ENCODE assay signal across 25 mouse cellular contexts in genomic region chr5:111740384-111741275, GRCm38 (mm10). TPM values are rescaled to one million over a fixed set of nuclear protein-coding genes. Genes with fewer than 3 reads are reported as not detected.
DNase-seq lines count a peak whose midpoint lies in the region; ATAC-seq and TF ChIP-seq lines count a peak whose summit lies in the region.
"Had no signal": no experiment of that assay in that cellular context is flagged by ENCODE, and none has a peak within 500 bp of the region (broad histone marks: within the 10 kb centered on the region; RNA-seq: fewer than 3 reads in every experiment).

No protein-coding gene starts in this region.

- no peaks in the 10 kb centered on the region for H3K9me3 ChIP-seq in heart, postnatal 0 days (replicated peaks; ENCODE audit: control insufficient read depth, low read length)
- no peaks in the 10 kb centered on the region for H3K9me3 ChIP-seq in hindbrain, embryonic 11.5 days (ENCODE audit: control insufficient read depth, low read length)
- 0 out of 2 replicates have a peak, but pooled peaks cover 2% of the 10 kb centered on the region for H3K9me3 ChIP-seq in midbrain, embryonic 12.5 days
- H3K9me3 ChIP-seq: intestine, embryonic 15.5 days had no signal

- H3K27ac ChIP-seq in heart, postnatal 0 days (ENCODE audit: low read depth): no peak overlapping the region
- H3K27ac ChIP-seq in hindbrain, embryonic 11.5 days (ENCODE audit: low read depth, low read length): no peak overlapping the region
- H3K27ac ChIP-seq in midbrain, embryonic 12.5 days (replicated peaks): 0 out of 2 replicates have a peak overlapping the region, but pooled peaks have one; percentile 8
- H3K27ac ChIP-seq in thymus, adult 2 months (ENCODE audit: control insufficient read depth, insufficient read depth, low read length): no peak overlapping the region
- H3K27ac ChIP-seq: intestine, embryonic 15.5 days had no signal

- H3K9ac ChIP-seq in heart, postnatal 0 days (replicated peaks; ENCODE audit: low read depth, low read length): no peak overlapping the region
- H3K9ac ChIP-seq in hindbrain, embryonic 11.5 days (ENCODE audit: low read depth, low read length): no peak overlapping the region
- H3K9ac ChIP-seq in midbrain, embryonic 12.5 days (replicated peaks): 0 out of 2 replicates have a peak overlapping the region, but pooled peaks have one; percentile 11
- H3K9ac ChIP-seq: intestine, embryonic 15.5 days had no signal

- no peak for TF ChIP-seq CTCF in heart, postnatal 0 days (IDR thresholded peaks at IDR 0.05; ENCODE audit: low read depth)
- no peak for TF ChIP-seq CTCF in thymus, adult 2 months (IDR thresholded peaks at IDR 0.05; ENCODE audit: borderline replicate concordance, control insufficient read depth, extremely low read depth, insufficient read depth, low read length, poor library complexity)

- H3K27me3 ChIP-seq in heart, postnatal 0 days (ENCODE audit: control insufficient read depth, insufficient read depth, low read length): 0 out of 2 replicates have a peak, but pooled peaks cover 14% of the 10 kb centered on the region
- H3K27me3 ChIP-seq in hindbrain, embryonic 11.5 days (ENCODE audit: control insufficient read depth, insufficient read depth, low read length): no peaks in the 10 kb centered on the region
- peaks cover 81% of the 10 kb centered on the region for H3K27me3 ChIP-seq in midbrain, embryonic 12.5 days
- H3K27me3 ChIP-seq in thymus, adult 2 months (ENCODE audit: control insufficient read depth, insufficient read depth, low read length): no peaks in the 10 kb centered on the region
- H3K27me3 ChIP-seq: CH12.LX had no signal

- no peak overlapping the region for H3K4me3 ChIP-seq in heart, postnatal 0 days (ENCODE audit: low read depth, low read length)
- H3K4me3 ChIP-seq in hindbrain, embryonic 11.5 days (ENCODE audit: low read depth, low read length): no peak overlapping the region
- no peak overlapping the region for H3K4me3 ChIP-seq in midbrain, embryonic 12.5 days
- H3K4me3 ChIP-seq in thymus, adult 2 months (ENCODE audit: control insufficient read depth, insufficient read depth, low read length): no peak overlapping the region
- H3K4me3 ChIP-seq: erythroblast, embryonic 14.5 days; intestine, embryonic 15.5 days had no signal

- H3K36me3 ChIP-seq in heart, postnatal 0 days (replicated peaks; ENCODE audit: control insufficient read depth, insufficient read depth, low read length): no peaks in the 10 kb centered on the region
- H3K36me3 ChIP-seq in hindbrain, embryonic 11.5 days (ENCODE audit: control insufficient read depth, insufficient read depth, low read length): no peaks in the 10 kb centered on the region
- 0 out of 2 replicates have a peak, but pooled peaks cover 3% of the 10 kb centered on the region for H3K36me3 ChIP-seq in midbrain, embryonic 12.5 days
- H3K36me3 ChIP-seq in thymus, adult 2 months (ENCODE audit: control insufficient read depth, insufficient read depth, low read length): no peaks in the 10 kb centered on the region
- H3K36me3 ChIP-seq: intestine, embryonic 15.5 days had no signal

- ATAC-seq in heart, postnatal 0 days (ENCODE audit: insufficient read depth, low read depth): peak; percentile 17; the same call in 1 of the 2 replicates
- ATAC-seq in hindbrain, embryonic 11.5 days (ENCODE audit: low FRiP score): peak; percentile 57; the same call in 1 of the 2 replicates
- peak; percentile 52; the same call in 1 of the 2 replicates for ATAC-seq in midbrain, embryonic 12.5 days (ENCODE audit: low FRiP score, low read depth)
- ATAC-seq: intestine, embryonic 15.5 days; Patski had no signal

- no peak for DNase-seq in heart, postnatal 0 days (ENCODE audit: low spot score)
- DNase-seq in heart, postnatal 4 days: no peak
- no peak for DNase-seq in hindbrain, embryonic 11.5 days (ENCODE audit: low spot score)
- DNase-seq in ovary, postnatal 36 days (ENCODE audit: low spot score): no peak
- DNase-seq in lung, postnatal 25 days (ENCODE audit: low spot score): no peak
- no peak for DNase-seq in thymus, adult 2 months
- no peak for DNase-seq in urinary bladder, postnatal 4 days (ENCODE audit: low spot score in 2 of 2)
- DNase-seq: adrenal gland, postnatal 36 days; cerebellum, adult 9-11 months; heart, adult 11 months; kidney, postnatal 10 days; liver; lung, adult 2 months had no signal

- TF ChIP-seq EP300 in heart, postnatal 0 days (IDR thresholded peaks at IDR 0.05; ENCODE audit: low read depth): no peak

- H3K4me1 ChIP-seq in heart, postnatal 0 days (ENCODE audit: control insufficient read depth, insufficient read depth): no peaks in the 10 kb centered on the region
- peaks cover 11% of the 10 kb centered on the region for H3K4me1 ChIP-seq in hindbrain, embryonic 11.5 days (replicated peaks; ENCODE audit: control insufficient read depth, insufficient read depth, low read length)
- peaks cover 36% of the 10 kb centered on the region for H3K4me1 ChIP-seq in midbrain, embryonic 12.5 days
- no peaks in the 10 kb centered on the region for H3K4me1 ChIP-seq in thymus, adult 2 months (replicated peaks; ENCODE audit: control insufficient read depth, insufficient read depth, low read length)

- no peak for TF ChIP-seq POLR2A in thymus, adult 2 months (IDR thresholded peaks at IDR 0.05; ENCODE audit: control insufficient read depth, extremely low read depth, insufficient read depth, low read length, poor library complexity)

- no peak overlapping the region for H3K4me2 ChIP-seq in heart, postnatal 0 days (ENCODE audit: low read depth, low read length)
- H3K4me2 ChIP-seq in hindbrain, embryonic 11.5 days (replicated peaks; ENCODE audit: low read depth, low read length): no peak overlapping the region
- H3K4me2 ChIP-seq in midbrain, embryonic 12.5 days (replicated peaks): no peak overlapping the region
- H3K4me2 ChIP-seq: intestine, embryonic 15.5 days had no signal

- WGBS in heart, postnatal 0 days: 60% methylated on average over 16 of the region's 16 CpGs
- 29% methylated on average over 16 of the region's 16 CpGs for WGBS in hindbrain, embryonic 11.5 days
- WGBS in midbrain, embryonic 12.5 days: 13% methylated on average over 16 of the region's 16 CpGs
- WGBS in thymus, adult 2 months: 81% methylated on average over 16 of the region's 16 CpGs

RNA-seq across cellular contexts. Expression of gene Gm26897, which starts 6.9 kb away (rescaled TPM):
- total RNA-seq in heart, postnatal 0 days (2014; rRNA removed; ENCODE audit: low replicate concordance): not detected in 2 replicates
- not detected in 2 replicates for polyA plus RNA-seq in heart, postnatal 0 days (2015; fragmentation: Nextera tagmentation; extraction: Ambion mirVana)
- total RNA-seq in heart, postnatal 4 days (2021): not detected
- not detected in 2 replicates for polyA plus RNA-seq in hindbrain, embryonic 11.5 days (2014; fragmentation: Nextera tagmentation; extraction: Ambion mirVana)
- not detected in 2 replicates for polyA plus RNA-seq in midbrain, embryonic 12.5 days (2016; fragmentation: Nextera tagmentation; extraction: Ambion mirVana)
- not detected in 2 replicates for polyA plus RNA-seq in thymus, adult 2 months (2012; rRNA removed)
- total RNA-seq: adrenal gland, postnatal 36 days; CH12.LX; gastrocnemius, adult 18-20 months; layer of hippocampus, postnatal 10 days; left cerebral cortex, postnatal 14 days; megakaryocyte progenitor cell, adult 5-6 weeks had no signal
- polyA plus RNA-seq: erythroblast, embryonic 14.5 days; heart, embryonic 16.5 days; intestine, embryonic 15.5 days; lung, adult 2 months; Patski; stomach, embryonic 14.5 days; thymus, postnatal 0 days had no signal
